Mouse (Mus musculus) hindbrain, embryonic 14.5 days (tissue): ENCODE data around the gene Klhl10. TPM values are rescaled to one million over a fixed set of nuclear protein-coding genes. Genes with fewer than 3 reads are reported as not detected.

Source experiments
- ATAC-seq: fragments of 200-750 bp; cut with Nextera tagmentation; 2 replicates; pipeline ENCODE4 v1.8.0; 2017; ENCODE audit warnings: moderate number of reproducible peaks, mild to moderate bottlenecking, moderate TSS enrichment, moderate library complexity; ENCODE audit not compliant: low FRiP score
- DNase-seq: peaks from one replicate; pipeline ENCODE4 v3.0.0-alpha.2; 2015; ENCODE audit warnings: low spot score
- H3K27ac ChIP-seq: fragments of 300-500 bp; sonication (generic); 2 replicates; pipeline ENCODE4 v1.5.1; 2014; ENCODE audit warnings: mild to moderate bottlenecking, moderate library complexity
- H3K27me3 ChIP-seq: fragments of 300-500 bp; sonication (generic); 2 replicates; pipeline ENCODE4 v1.6.1; 2014; ENCODE audit warnings: mild to moderate bottlenecking, low read length, mixed read lengths; ENCODE audit not compliant: control insufficient read depth, insufficient read depth
- H3K36me3 ChIP-seq: fragments of 300-500 bp; sonication (generic); replicated peaks from 2 replicates; pipeline ENCODE4 v1.6.1; 2014; ENCODE audit not compliant: control insufficient read depth, insufficient read depth
- H3K4me1 ChIP-seq: fragments of 300-500 bp; sonication (generic); replicated peaks from 2 replicates; pipeline ENCODE4 v1.6.1; 2014; ENCODE audit warnings: antibody characterized with exemption, low read length, mixed read lengths; ENCODE audit not compliant: control insufficient read depth, insufficient read depth
- H3K4me2 ChIP-seq: fragments of 300-500 bp; sonication (generic); replicated peaks from 2 replicates; pipeline ENCODE4 v1.6.1; 2014; ENCODE audit warnings: mild to moderate bottlenecking, moderate library complexity
- H3K4me3 ChIP-seq: fragments of 300-500 bp; sonication (generic); replicated peaks from 2 replicates; pipeline ENCODE4 v1.5.1; 2014; ENCODE audit warnings: mild to moderate bottlenecking, low read length
- H3K9ac ChIP-seq: fragments of 300-500 bp; sonication (generic); 2 replicates; pipeline ENCODE4 v1.6.1; 2014
- H3K9me3 ChIP-seq: fragments of 300-500 bp; sonication (generic); 2 replicates; pipeline ENCODE4 v1.6.1; 2016; ENCODE audit warnings: low read length; ENCODE audit not compliant: control insufficient read depth
- WGBS: fragments of 180-500 bp; shearing (Covaris S2); extraction: QIAGEN DNeasy Blood & Tissue Kit; methylation state at CpG from one replicate; pipeline ENCODE4 v1.1.7; 2014; 5-methylcytosine and 5-hydroxymethylcytosine counted together
- polyA plus RNA-seq: library from polyadenylated mRNA; unstranded; fragments of >200 nt; fragmentation: Nextera tagmentation; extraction: Ambion mirVana; gene quantifications from 2 replicates; pipeline ENCODE4 v1.2.1, GENCODE M21; 2014

Gene Klhl10
- polyA plus RNA-seq, 1 experiment from 2014 or later: 0.74 TPM

- Histone ChIP-seq H3K36me3 (peaks cover 11% of the 10 kb centered on the region), H3K4me2 (peak overlapping the region; percentile 81), H3K27me3 (no peaks in the 10 kb centered on the region), H3K9me3 (no peaks in the 10 kb centered on the region), H3K4me3 (peak overlapping the region; percentile 93), H3K4me1 (peaks cover 13% of the 10 kb centered on the region), H3K27ac (peak overlapping the region; percentile 71), H3K9ac (peak overlapping the region; percentile 95)
- DNase-seq (peak; percentile 87), ATAC-seq (peak; percentile 96)
- 1% methylated on average over 49 of the region's 52 CpGs for WGBS
Measured at GRCm38 (mm10) chr11:100440691-100441522, 810 bp upstream of the Klhl10 start.

DNA sequence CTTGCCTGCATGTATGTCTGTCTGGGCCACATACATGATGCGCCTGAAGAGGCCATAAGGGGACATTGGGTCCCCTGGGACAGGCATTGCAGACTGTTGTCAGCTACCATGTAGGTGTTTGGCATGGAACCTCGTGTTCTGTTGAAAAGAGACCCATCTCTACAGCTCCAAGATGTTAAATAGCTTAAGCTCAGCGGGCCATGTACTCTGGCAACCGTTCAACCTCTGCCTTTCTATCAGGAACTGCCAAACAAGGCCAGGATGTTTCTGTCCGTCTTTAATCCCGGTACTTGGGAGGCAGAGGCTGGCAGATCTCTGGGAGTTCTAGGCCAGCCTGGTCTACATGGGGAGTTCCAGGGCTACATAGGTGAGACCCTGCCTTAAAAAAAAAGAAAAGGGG, 908 bp downstream of the Klhl10 start:
- H3K27me3 ChIP-seq: no peaks in the 10 kb centered on the region
- WGBS: 83% methylated on average over 6 of the region's 6 CpGs
- ATAC-seq (no peak), DNase-seq (no peak)
- no peak overlapping the region for H3K27ac ChIP-seq
- no peak overlapping the region for H3K4me2 ChIP-seq
- H3K4me3 ChIP-seq: no peak overlapping the region
- no peaks in the 10 kb centered on the region for H3K36me3 ChIP-seq
- H3K9me3 ChIP-seq: no peaks in the 10 kb centered on the region
- H3K4me1 ChIP-seq: peaks cover 13% of the 10 kb centered on the region
- H3K9ac ChIP-seq: no peak overlapping the region

GRCm38 (mm10) chr11:100457247-100457646, 15.5 kb downstream of the Klhl10 start:
- Histone ChIP-seq H3K4me1 (no peaks in the 10 kb centered on the region), H3K9me3 (no peaks in the 10 kb centered on the region), H3K9ac (no peak overlapping the region), H3K36me3 (peaks cover 33% of the 10 kb centered on the region), H3K27me3 (no peaks in the 10 kb centered on the region), H3K4me2 (no peak overlapping the region), H3K27ac (no peak overlapping the region), H3K4me3 (no peak overlapping the region)
- no peak for ATAC-seq
- DNase-seq: no peak
- WGBS: 89% methylated on average over 4 of the region's 4 CpGs

DNA sequence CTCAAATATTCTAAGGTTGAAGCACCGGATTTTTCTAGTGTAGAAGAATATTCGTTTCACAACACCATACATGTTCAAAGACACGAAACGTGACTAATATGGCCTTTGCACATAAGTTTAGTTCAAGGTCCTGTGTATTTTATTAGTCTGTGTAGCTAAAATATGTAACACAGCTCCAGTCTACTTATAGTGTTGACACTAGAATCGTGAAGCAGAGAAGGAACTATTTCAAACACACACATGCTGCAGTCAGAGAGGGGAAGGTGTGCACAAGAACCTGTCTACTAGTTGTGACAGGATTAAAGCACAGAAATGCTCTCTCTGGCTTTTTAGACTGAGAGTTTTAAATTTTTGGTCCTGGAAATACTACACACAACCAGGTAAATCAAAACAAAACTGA, 16.0 kb downstream of the Klhl10 start:
- WGBS: 94% methylated on average over 5 of the region's 5 CpGs
- no peak for DNase-seq
- Histone ChIP-seq H3K27ac (no peak overlapping the region), H3K4me1 (no peaks in the 10 kb centered on the region), H3K4me3 (no peak overlapping the region), H3K4me2 (no peak overlapping the region), H3K9me3 (no peaks in the 10 kb centered on the region), H3K27me3 (no peaks in the 10 kb centered on the region), H3K9ac (no peak overlapping the region), H3K36me3 (peaks cover 38% of the 10 kb centered on the region)
- ATAC-seq: no peak

DNA sequence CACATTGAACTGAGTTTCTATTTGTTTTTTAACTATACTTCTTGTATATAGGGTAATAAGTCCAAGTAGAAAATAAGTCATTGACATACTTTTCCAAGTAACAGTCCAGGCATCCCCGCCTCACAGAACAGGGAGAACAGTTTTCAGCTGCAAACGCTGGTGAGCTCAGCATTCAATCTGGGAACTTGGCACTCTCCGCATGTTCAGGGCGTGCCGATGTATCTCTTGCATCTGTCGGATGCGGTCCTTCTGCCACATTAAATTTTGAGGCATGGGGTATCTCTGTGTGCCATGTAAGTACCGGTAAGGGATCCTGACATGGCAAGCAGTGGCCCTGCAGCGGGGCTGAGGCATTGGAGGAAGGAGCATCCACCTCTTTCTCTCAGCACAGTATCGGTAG, 21.0 kb downstream of the Klhl10 start:
- no peak overlapping the region for H3K9ac ChIP-seq
- H3K36me3 ChIP-seq: peaks cover 29% of the 10 kb centered on the region
- no peak overlapping the region for H3K27ac ChIP-seq
- no peaks in the 10 kb centered on the region for H3K9me3 ChIP-seq
- no peak overlapping the region for H3K4me2 ChIP-seq
- H3K27me3 ChIP-seq: no peaks in the 10 kb centered on the region
- no peaks in the 10 kb centered on the region for H3K4me1 ChIP-seq
- no peak overlapping the region for H3K4me3 ChIP-seq
- ATAC-seq: no peak
- 91% methylated on average over 10 of the region's 10 CpGs for WGBS
- DNase-seq: no peak

- Histone ChIP-seq H3K4me2 (no peak overlapping the region), H3K36me3 (peaks cover 31% of the 10 kb centered on the region), H3K9me3 (no peaks in the 10 kb centered on the region), H3K4me1 (peaks cover 11% of the 10 kb centered on the region), H3K27me3 (no peaks in the 10 kb centered on the region), H3K4me3 (no peak overlapping the region), H3K27ac (no peak overlapping the region), H3K9ac (no peak overlapping the region)
- no peak for DNase-seq
- 96% methylated on average over 1 of the region's 1 CpGs for WGBS
- no peak for ATAC-seq
Measured at GRCm38 (mm10) chr11:100465229-100465792, 23.6 kb downstream of the Klhl10 start.

GRCm38 (mm10) chr11:100465833-100466232, 24.1 kb downstream of the Klhl10 start:
- Histone ChIP-seq H3K4me1 (peaks cover 16% of the 10 kb centered on the region), H3K4me3 (no peak overlapping the region), H3K4me2 (no peak overlapping the region), H3K9me3 (no peaks in the 10 kb centered on the region), H3K36me3 (peaks cover 28% of the 10 kb centered on the region), H3K9ac (no peak overlapping the region), H3K27me3 (no peaks in the 10 kb centered on the region), H3K27ac (no peak overlapping the region)
- WGBS: 89% methylated on average over 1 of the region's 1 CpGs
- no peak for ATAC-seq
- DNase-seq: no peak

DNA sequence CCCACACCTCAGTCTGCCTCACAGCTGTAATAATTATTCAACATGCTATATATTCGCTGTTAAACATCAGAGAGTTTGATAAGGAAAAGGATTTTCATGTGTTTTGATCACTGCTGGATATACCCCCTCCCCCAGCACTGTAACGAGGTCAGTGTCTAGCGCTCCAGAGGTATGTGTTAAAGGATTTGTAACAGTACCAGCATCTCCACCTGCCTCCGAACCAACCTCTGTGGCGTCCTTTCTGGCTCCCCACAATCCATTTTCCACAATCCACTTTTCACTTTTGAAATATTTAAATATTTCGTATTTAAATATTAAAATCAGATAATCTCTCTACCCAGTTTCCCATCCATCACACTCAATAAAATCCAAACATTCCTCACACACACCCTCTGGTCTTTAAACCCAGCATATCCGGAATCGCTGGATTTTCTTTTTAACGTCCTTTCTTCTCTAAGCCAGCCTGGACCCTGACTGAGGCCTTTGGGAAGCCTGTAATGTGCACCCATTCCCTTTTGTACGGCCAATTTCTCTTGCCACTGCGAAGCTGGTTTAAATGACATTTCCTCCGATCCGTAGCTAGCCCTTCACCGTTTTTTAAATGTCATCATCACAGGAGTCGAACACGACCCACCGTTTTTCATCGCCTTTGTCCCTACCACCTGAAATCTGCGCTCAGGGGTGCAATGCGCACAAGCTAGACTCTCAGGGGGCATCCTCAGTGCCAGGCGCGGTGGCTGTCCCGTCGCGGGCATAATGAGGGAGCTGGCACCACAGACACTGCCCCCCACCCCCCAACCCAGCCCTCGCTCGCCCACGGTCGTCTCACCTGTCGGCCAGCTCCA, 29.9 kb downstream of the Klhl10 start:
- no peaks in the 10 kb centered on the region for H3K27me3 ChIP-seq
- H3K4me1 ChIP-seq: peaks cover 24% of the 10 kb centered on the region
- no peaks in the 10 kb centered on the region for H3K9me3 ChIP-seq
- WGBS: 4% methylated on average over 30 of the region's 30 CpGs
- H3K9ac ChIP-seq: peak overlapping the region; percentile 98
- DNase-seq: peak; percentile 32
- H3K27ac ChIP-seq: peak overlapping the region; percentile 89
- peak overlapping the region; percentile 76 for H3K4me2 ChIP-seq
- H3K4me3 ChIP-seq: peak overlapping the region; percentile 93
- no peak for ATAC-seq
- peaks cover 18% of the 10 kb centered on the region for H3K36me3 ChIP-seq
